Mouse (Mus musculus) T-cell, adult 2 months (primary cell): ENCODE measurements around the gene Tmem120b.
A peak's percentile ranks its signal among the peaks of the same experiment; 100 is the strongest.
"Not testable (repeated sequence)": the region's sequence is repeated elsewhere in the genome, so short reads cannot be mapped to it uniquely, and the experiment has no call there.

Source experiments
- DNase-seq: peaks from one replicate; pipeline ENCODE4 v3.0.0; 2022; ENCODE audit warnings: low spot score

Tmem120b gene

GRCm38 (mm10) chr5:123057366-123058250 lies 10.6 kb upstream of the Tmem120b start:
- peak; percentile 100 for DNase-seq

- DNase-seq, result peak; percentile 47
These were observed 9.7 kb upstream of the Tmem120b start for GRCm38 (mm10) chr5:123058251-123059102.

GRCm38 (mm10) chr5:123059757-123060520 lies 8.3 kb upstream of the Tmem120b start:
- DNase-seq, result peak; percentile 54

- no peak for DNase-seq
These were observed 7.4 kb upstream of the Tmem120b start for GRCm38 (mm10) chr5:123060706-123061401.

GRCm38 (mm10) chr5:123061402-123061749 lies 6.8 kb upstream of the Tmem120b start:
- not testable (repeated sequence) for DNase-seq

- no peak for DNase-seq
These were observed 5.1 kb upstream of the Tmem120b start for GRCm38 (mm10) chr5:123063141-123063540.

GRCm38 (mm10) chr5:123064207-123064606 lies 4.0 kb upstream of the Tmem120b start:
- DNase-seq, result peak; percentile 76

- DNase-seq, result peak; percentile 68
These were observed 720 bp upstream of the Tmem120b start for GRCm38 (mm10) chr5:123067395-123067995.

GRCm38 (mm10) chr5:123068714-123069113 lies 499 bp downstream of the Tmem120b start:
- DNase-seq, result no peak

- peak; percentile 94 for DNase-seq
These were observed 7.6 kb downstream of the Tmem120b start for GRCm38 (mm10) chr5:123075576-123076418.

- DNase-seq, result peak; percentile 42
These were observed 8.4 kb downstream of the Tmem120b start for GRCm38 (mm10) chr5:123076419-123077281.

GRCm38 (mm10) chr5:123079568-123079967 lies 11.4 kb downstream of the Tmem120b start:
- DNase-seq, result no peak

- no peak for DNase-seq
These were observed 11.8 kb downstream of the Tmem120b start for GRCm38 (mm10) chr5:123080041-123080440.

GRCm38 (mm10) chr5:123080510-123080909 lies 12.3 kb downstream of the Tmem120b start:
- no peak for DNase-seq

GRCm38 (mm10) chr5:123083340-123084050 lies 15.3 kb downstream of the Tmem120b start:
- no peak for DNase-seq

- no peak for DNase-seq
These were observed 18.3 kb downstream of the Tmem120b start for GRCm38 (mm10) chr5:123086501-123086900.

GRCm38 (mm10) chr5:123088784-123089183 lies 20.6 kb downstream of the Tmem120b start:
- DNase-seq, result no peak

GRCm38 (mm10) chr5:123090560-123091306 lies 22.5 kb downstream of the Tmem120b start:
- no peak for DNase-seq
